Mouse (Mus musculus) heart, postnatal 0 days (tissue): ENCODE data around the gene Alcam. TPM values are rescaled to one million over a fixed set of nuclear protein-coding genes. Genes with fewer than 3 reads are reported as not detected.

Experiments used
- ATAC-seq: fragments of 200-750 bp; cut with Nextera tagmentation; 2 replicates; pipeline ENCODE4 v1.8.0; 2017; ENCODE audit warnings: low read depth, moderate number of reproducible peaks, moderate library complexity; ENCODE audit not compliant: insufficient read depth
- DNase-seq: peaks from one replicate; pipeline ENCODE4 v3.0.0-alpha.2; 2016; ENCODE audit warnings: low spot score
- H3K27ac ChIP-seq: fragments of 300-500 bp; sonication (generic); 2 replicates; pipeline ENCODE4 v1.5.1; 2014; ENCODE audit warnings: low read depth, mild to moderate bottlenecking
- H3K27me3 ChIP-seq: fragments of 300-500 bp; sonication (generic); 2 replicates; pipeline ENCODE4 v1.6.1; 2014; ENCODE audit warnings: low read length, mixed read lengths; ENCODE audit not compliant: control insufficient read depth, insufficient read depth
- H3K36me3 ChIP-seq: fragments of 300-500 bp; sonication (generic); replicated peaks from 2 replicates; pipeline ENCODE4 v1.6.1; 2014; ENCODE audit warnings: low read length, mixed read lengths; ENCODE audit not compliant: control insufficient read depth, insufficient read depth
- H3K4me1 ChIP-seq: fragments of 300-500 bp; sonication (generic); 2 replicates; pipeline ENCODE4 v1.6.1; 2014; ENCODE audit warnings: antibody characterized with exemption; ENCODE audit not compliant: control insufficient read depth, insufficient read depth
- H3K4me2 ChIP-seq: fragments of 300-500 bp; sonication (generic); 2 replicates; pipeline ENCODE4 v1.6.1; 2014; ENCODE audit warnings: low read depth, mild to moderate bottlenecking, low read length, moderate library complexity
- H3K4me3 ChIP-seq: fragments of 300-500 bp; sonication (generic); 2 replicates; pipeline ENCODE4 v1.5.1; 2014; ENCODE audit warnings: low read depth, low read length
- H3K9ac ChIP-seq: fragments of 300-500 bp; sonication (generic); replicated peaks from 2 replicates; pipeline ENCODE4 v1.6.1; 2014; ENCODE audit warnings: low read depth, low read length, mixed read lengths
- H3K9me3 ChIP-seq: fragments of 300-500 bp; sonication (generic); replicated peaks from 2 replicates; pipeline ENCODE4 v1.6.1; 2016; ENCODE audit warnings: low read length; ENCODE audit not compliant: control insufficient read depth
- CTCF ChIP-seq: IDR thresholded peaks from 2 replicates; pipeline ENCODE4 v1.5.1; 2016; ENCODE audit warnings: antibody characterized with exemption, control low read depth, low read depth
- EP300 ChIP-seq: IDR thresholded peaks from 2 replicates; pipeline ENCODE4 v1.6.1; 2016; ENCODE audit warnings: antibody characterized with exemption, low read depth
- WGBS: fragments of 180-500 bp; shearing (Covaris S2); extraction: QIAGEN DNeasy Blood & Tissue Kit; methylation state at CpG from one replicate; pipeline ENCODE4 v1.1.7; 2014; 5-methylcytosine and 5-hydroxymethylcytosine counted together
- polyA plus RNA-seq: library from polyadenylated mRNA; unstranded; fragments of >200 nt; fragmentation: Nextera tagmentation; extraction: Ambion mirVana; gene quantifications from 2 replicates; pipeline ENCODE4 v1.2.1, GENCODE M21; 2015
- total RNA-seq: library from RNA; depleted of rRNA; stranded (reverse); fragments of >200 nt; gene quantifications from 2 replicates; pipeline ENCODE4 v1.2.3, GENCODE M21; 2014; ENCODE audit warnings: low replicate concordance

Gene Alcam
- total and polyA plus RNA-seq, 2 experiments from 2014 or later: 2.1 to 20.3 TPM

DNA sequence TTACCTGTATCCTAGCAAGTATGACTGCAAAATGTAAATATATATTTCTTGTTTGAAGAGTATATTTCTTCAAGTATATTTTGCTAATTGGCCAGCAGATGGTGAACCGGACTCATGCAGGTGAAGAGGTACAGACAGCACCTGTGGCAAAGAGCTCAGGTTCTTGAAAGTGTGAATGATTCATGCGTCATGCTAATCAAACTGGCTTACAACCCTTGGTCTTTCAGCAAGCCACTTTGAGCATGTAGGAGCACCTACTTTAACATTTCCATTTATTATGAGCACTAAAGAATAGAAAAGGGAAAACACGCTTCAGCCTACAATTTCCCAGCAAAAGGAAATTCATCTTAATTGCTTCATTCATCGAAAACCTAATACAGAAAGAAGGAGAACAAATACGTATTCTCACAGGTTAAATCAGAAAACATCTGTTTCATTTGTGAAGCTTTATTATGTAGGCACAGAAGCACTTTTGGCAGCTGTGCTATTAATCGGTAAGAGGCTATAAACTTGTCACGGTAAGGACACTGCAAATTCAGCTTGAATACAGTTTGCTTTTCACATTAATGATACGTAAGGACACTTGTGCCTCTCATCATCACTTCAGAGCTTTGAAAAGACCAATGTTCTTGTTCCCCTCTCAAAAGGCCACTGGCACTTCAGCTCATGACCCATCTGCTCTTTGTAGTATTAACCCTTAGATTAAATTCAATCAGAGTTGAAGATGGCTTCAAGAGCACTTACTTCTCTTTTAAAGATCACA is 242.8 kb downstream of the Alcam start:
- Histone ChIP-seq H3K9me3 (no peaks in the 10 kb centered on the region), H3K27ac (no peak overlapping the region), H3K4me1 (0 out of 2 replicates have a peak, but pooled peaks cover 4% of the 10 kb centered on the region), H3K27me3 (no peaks in the 10 kb centered on the region), H3K9ac (no peak overlapping the region), H3K36me3 (peaks cover 6% of the 10 kb centered on the region; the same call in 1 of the 2 replicates), H3K4me3 (no peak overlapping the region), H3K4me2 (no peak overlapping the region)
- TF ChIP-seq CTCF (no peak), EP300 (no peak)
- WGBS: 89% methylated on average over 8 of the region's 8 CpGs
- ATAC-seq: no peak
- no peak for DNase-seq

DNA sequence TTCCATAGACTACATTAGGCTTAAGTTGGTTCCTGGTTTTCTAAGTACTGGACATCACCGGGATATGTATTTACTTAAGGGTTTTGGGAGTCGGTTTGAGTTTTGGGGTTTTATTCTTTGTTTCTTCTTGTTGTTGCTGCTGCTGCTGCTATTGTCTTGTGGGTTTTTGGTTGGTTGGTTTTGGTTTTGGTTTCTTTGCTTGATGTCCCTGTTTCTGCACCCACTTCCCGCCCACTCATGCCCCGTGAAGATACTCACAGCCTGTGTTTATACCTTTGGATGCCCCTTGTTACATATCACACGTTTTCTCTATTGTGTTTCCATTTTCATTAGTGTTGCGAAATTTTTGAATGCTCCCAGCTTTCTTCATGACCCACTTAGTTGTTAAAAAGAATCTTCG is 253.8 kb downstream of the Alcam start:
- ATAC-seq: no peak
- Histone ChIP-seq H3K9me3 (no peaks in the 10 kb centered on the region), H3K9ac (no peak overlapping the region), H3K36me3 (peaks cover 39% of the 10 kb centered on the region), H3K4me2 (no peak overlapping the region), H3K27ac (no peak overlapping the region), H3K4me1 (no peaks in the 10 kb centered on the region), H3K4me3 (no peak overlapping the region), H3K27me3 (no peaks in the 10 kb centered on the region)
- 94% methylated on average over 7 of the region's 7 CpGs for WGBS
- no peak for DNase-seq
- TF ChIP-seq EP300: no peak
- no peak for TF ChIP-seq CTCF
